Mouse (Mus musculus) retina, postnatal 7 days (tissue): ENCODE data around the gene Allc.

Source experiments
- DNase-seq: peaks from one replicate; pipeline ENCODE4 v3.0.0-alpha.2; 2012; ENCODE audit warnings: low read depth, low spot score

Allc gene

GRCm38 (mm10) chr12:28584036-28584435, 1.7 kb upstream of the Allc start:
- no peak for DNase-seq

GRCm38 (mm10) chr12:28579132-28579531, 3.2 kb downstream of the Allc start:
- DNase-seq, result no peak

- DNase-seq, result no peak
These were observed 4.2 kb downstream of the Allc start for GRCm38 (mm10) chr12:28578147-28578546.

- DNase-seq, result no peak
These were observed 6.8 kb downstream of the Allc start for GRCm38 (mm10) chr12:28575366-28576070.

- DNase-seq, result no peak
These were observed 10.1 kb downstream of the Allc start for GRCm38 (mm10) chr12:28572241-28572640.

- DNase-seq, result no peak
These were observed 30.0 kb downstream of the Allc start, which contains the start of gene Dcdc2c for GRCm38 (mm10) chr12:28552299-28552698. Gene Dcdc2c, minus strand, starts transcription at chr12:28552399.

GRCm38 (mm10) chr12:28551775-28552174, 30.5 kb downstream of the Allc start:
- DNase-seq, result no peak

GRCm38 (mm10) chr12:28548887-28549286, 33.4 kb downstream of the Allc start:
- DNase-seq, result no peak

GRCm38 (mm10) chr12:28514264-28514775, 68.0 kb downstream of the Allc start:
- DNase-seq, result no peak

GRCm38 (mm10) chr12:28509699-28510280, 72.5 kb downstream of the Allc start:
- no peak for DNase-seq
